Mouse (Mus musculus) liver, embryonic 14.5 days (tissue): ENCODE measurements around the gene Mark1. TPM values are rescaled to one million over a fixed set of nuclear protein-coding genes. Genes with fewer than 3 reads are reported as not detected.

Experiments used
- ATAC-seq: fragments of 200-750 bp; cut with Nextera tagmentation; 2 replicates; pipeline ENCODE4 v1.8.0; 2017; ENCODE audit warnings: moderate number of reproducible peaks, mild to moderate bottlenecking, moderate library complexity; ENCODE audit not compliant: insufficient read depth
- DNase-seq, 3 experiments: peaks; one replicate each; pipeline ENCODE4 v3.0.0-alpha.2; 2012 to 2013; ENCODE audit warnings: low read depth in 3 of 3, low spot score in 3 of 3
- H3K27ac ChIP-seq: fragments of 300-500 bp; sonication (generic); 2 replicates; pipeline ENCODE4 v1.5.1; 2014; ENCODE audit warnings: moderate library complexity, mild to moderate bottlenecking, control low read depth, inconsistent platforms
- H3K27me3 ChIP-seq: fragments of 300-500 bp; sonication (generic); 2 replicates; pipeline ENCODE4 v1.6.1; 2014; ENCODE audit warnings: mild to moderate bottlenecking, low read length, moderate library complexity; ENCODE audit not compliant: control insufficient read depth, insufficient read depth
- H3K36me3 ChIP-seq: fragments of 300-500 bp; sonication (generic); replicated peaks from 2 replicates; pipeline ENCODE4 v1.6.1; 2014; ENCODE audit warnings: low read depth; ENCODE audit not compliant: control insufficient read depth, insufficient read depth
- H3K4me1 ChIP-seq, 2 experiments: fragments of 200-500 bp in 1 of 2; fragments of 300-500 bp in 1 of 2; sonication (generic) in 1 of 2; replicated peaks; 2 replicates each; pipeline ENCODE4 v1.6.1; 2012 to 2014; ENCODE audit warnings: antibody characterized with exemption in 1 of 2, inconsistent platforms in 1 of 2, low read length in 1 of 2; ENCODE audit not compliant: control insufficient read depth in 2 of 2, insufficient read depth in 2 of 2
- H3K4me2 ChIP-seq: fragments of 300-500 bp; sonication (generic); 2 replicates; pipeline ENCODE4 v1.6.1; 2014; ENCODE audit warnings: low read depth, mild to moderate bottlenecking, control low read depth, moderate library complexity
- H3K4me3 ChIP-seq, 2 experiments: fragments of 200-500 bp in 1 of 2; fragments of 300-500 bp in 1 of 2; sonication (generic) in 1 of 2; 2 replicates each; pipeline ENCODE4 v1.5.1; 2012 to 2014; ENCODE audit warnings: low read depth in 2 of 2, low read length in 2 of 2, mild to moderate bottlenecking in 2 of 2, control low read depth in 1 of 2, inconsistent platforms in 1 of 2, moderate library complexity in 1 of 2; ENCODE audit not compliant: insufficient read depth in 1 of 2
- H3K9ac ChIP-seq: fragments of 300-500 bp; sonication (generic); replicated peaks from 2 replicates; pipeline ENCODE4 v1.6.1; 2014; ENCODE audit warnings: mild to moderate bottlenecking, control low read depth, moderate library complexity
- H3K9me3 ChIP-seq: fragments of 300-500 bp; sonication (generic); 2 replicates; pipeline ENCODE4 v1.6.1; 2016; ENCODE audit warnings: low read length, mixed read lengths; ENCODE audit not compliant: control insufficient read depth
- CTCF ChIP-seq: IDR thresholded peaks from 2 replicates; pipeline ENCODE4 v1.5.1; 2016; ENCODE audit warnings: antibody characterized with exemption, low read depth, control low read depth
- EP300 ChIP-seq: IDR thresholded peaks from 2 replicates; pipeline ENCODE4 v1.6.1; 2016; ENCODE audit warnings: antibody characterized with exemption, low read depth
- WGBS: fragments of 180-500 bp; shearing (Covaris S2); extraction: QIAGEN DNeasy Blood & Tissue Kit; methylation state at CpG from one replicate; pipeline ENCODE4 v1.1.7; 2014; ENCODE audit not compliant: insufficient replicate concordance; 5-methylcytosine and 5-hydroxymethylcytosine counted together
- polyA plus RNA-seq, 2 experiments: library from polyadenylated mRNA; depleted of rRNA in 1 of 2; stranded (reverse) in 1 of 2; unstranded in 1 of 2; fragments of >200 nt; fragmentation: Nextera tagmentation in 1 of 2; extraction: Ambion mirVana in 1 of 2; gene quantifications; 2 replicates each; pipeline versions ENCODE4 v1.2.1 to v1.2.3; 2012 to 2014

The Mark1 gene
- polyA plus RNA-seq, 2 experiments, result 0.09 to 0.67 TPM

DNA sequence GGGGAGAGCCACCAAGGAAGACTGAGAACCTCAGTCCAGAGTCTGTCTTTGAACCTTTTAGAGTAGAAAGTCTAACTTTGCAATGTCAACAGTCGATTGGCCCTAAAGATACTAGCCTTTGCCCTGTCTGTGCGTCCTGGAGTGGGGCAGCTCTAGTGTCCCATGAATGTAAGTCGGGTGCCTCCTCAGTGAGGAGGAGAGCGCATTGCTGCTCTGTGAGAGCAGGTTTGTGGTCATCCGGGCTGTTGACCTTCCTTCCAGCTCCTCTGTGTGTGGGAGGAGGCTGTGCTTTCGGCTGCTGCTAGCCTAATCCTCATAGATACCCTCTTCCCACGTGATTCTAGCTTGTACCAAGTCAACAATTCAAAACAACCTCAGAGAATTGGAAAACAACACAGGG is 148.2 kb downstream of the Mark1 start:
- Histone ChIP-seq H3K4me3 (no peak overlapping the region), H3K9ac (no peak overlapping the region), H3K4me2 (peak overlapping the region; percentile 62), H3K36me3 (no peaks in the 10 kb centered on the region), H3K27me3 (no peaks in the 10 kb centered on the region), H3K27ac (no peak overlapping the region), H3K9me3 (no peaks in the 10 kb centered on the region), H3K4me1 (peaks cover 23 to 32% of the 10 kb centered on the region in 2 experiments)
- ATAC-seq (no peak), DNase-seq (no peak)
- 47% methylated on average over 7 of the region's 7 CpGs for WGBS
- TF ChIP-seq EP300, result no peak
- TF ChIP-seq CTCF, result no peak

DNA sequence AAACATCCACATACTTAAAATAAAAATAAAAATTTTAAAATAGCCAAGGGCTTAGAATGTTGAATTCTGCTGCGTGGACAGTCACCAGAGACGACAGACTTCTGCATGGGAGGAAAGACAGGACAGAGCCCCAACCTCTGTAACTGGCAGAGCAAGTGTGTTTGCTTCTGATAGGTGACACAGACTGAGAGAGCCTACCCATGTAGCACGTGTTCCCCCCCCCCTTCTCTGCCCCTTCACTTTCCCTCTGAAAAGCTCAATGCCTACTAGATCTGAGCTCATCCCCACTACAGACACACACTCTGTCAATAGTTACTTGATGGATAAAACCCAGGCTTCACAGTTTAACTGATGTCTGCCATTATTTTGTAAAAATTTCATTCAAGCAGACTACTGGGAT is 152.4 kb downstream of the Mark1 start:
- Histone ChIP-seq H3K27ac (peak overlapping the region; percentile 63), H3K9ac (peak overlapping the region; percentile 83), H3K4me3 (peak overlapping the region in 1 of 2 experiments; percentile 74; a peak in 2 of 4 replicates), H3K4me2 (peak overlapping the region; percentile 92), H3K36me3 (no peaks in the 10 kb centered on the region), H3K9me3 (no peaks in the 10 kb centered on the region), H3K27me3 (no peaks in the 10 kb centered on the region), H3K4me1 (peaks cover 21 to 41% of the 10 kb centered on the region in 2 experiments)
- peak; percentile 54; the same call in 1 of the 2 replicates for TF ChIP-seq EP300
- TF ChIP-seq CTCF, result no peak
- DNase-seq (no peak), ATAC-seq (peak; percentile 29)
- 12% methylated on average over 3 of the region's 3 CpGs for WGBS

Other genes starting within 250 kb of the Mark1 start
- gene Marc1, start 188.3 kb downstream of the Mark1 start, polyA plus RNA-seq (2012; rRNA removed), result 10.2 and 10.3 TPM in 2 replicates
- gene Marc1, start 188.3 kb downstream of the Mark1 start, polyA plus RNA-seq (2014; fragmentation: Nextera tagmentation; extraction: Ambion mirVana), result 22.6 and 28.6 TPM in 2 replicates
- 53.3 and 58.6 TPM in 2 replicates for gene Marc2, start 153.1 kb downstream of the Mark1 start, polyA plus RNA-seq (2012; rRNA removed)
- gene Marc2, start 153.1 kb downstream of the Mark1 start, polyA plus RNA-seq (2014; fragmentation: Nextera tagmentation; extraction: Ambion mirVana), result 227 TPM in 2 replicates
- 5.4 and 7.4 TPM in 2 replicates for gene C130074G19Rik, start 116.4 kb downstream of the Mark1 start, polyA plus RNA-seq (2012; rRNA removed)
- 1.1 and 1.3 TPM in 2 replicates for gene C130074G19Rik, start 116.4 kb downstream of the Mark1 start, polyA plus RNA-seq (2014; fragmentation: Nextera tagmentation; extraction: Ambion mirVana)
- gene Rab3gap2, start 204.5 kb upstream of the Mark1 start, polyA plus RNA-seq (2012; rRNA removed), result 7.7 and 9.6 TPM in 2 replicates
- gene Rab3gap2, start 204.5 kb upstream of the Mark1 start, polyA plus RNA-seq (2014; fragmentation: Nextera tagmentation; extraction: Ambion mirVana), result 10.2 and 12.0 TPM in 2 replicates